Mouse (Mus musculus) forebrain, embryonic 11.5 days (tissue): Measurements from ENCODE around the gene Abcb8. TPM values are rescaled to one million over a fixed set of nuclear protein-coding genes. Genes with fewer than 3 reads are reported as not detected.

ENCODE experiments used
- ATAC-seq: fragments of 200-750 bp; cut with Nextera tagmentation; replicated peaks from 2 replicates; pipeline ENCODE4 v1.8.0; 2017; ENCODE audit warnings: moderate TSS enrichment; ENCODE audit not compliant: low FRiP score
- DNase-seq: peaks from one replicate; pipeline ENCODE4 v3.0.0-alpha.2; 2017; ENCODE audit warnings: low spot score
- H3K27ac ChIP-seq: fragments of 300-500 bp; sonication (generic); 2 replicates; pipeline ENCODE4 v1.5.1; 2014; ENCODE audit warnings: low read depth, low read length
- H3K27me3 ChIP-seq: fragments of 300-500 bp; sonication (generic); 2 replicates; pipeline ENCODE4 v1.6.1; 2014; ENCODE audit warnings: mild to moderate bottlenecking, low read length, mixed read lengths; ENCODE audit not compliant: control insufficient read depth, insufficient read depth
- H3K36me3 ChIP-seq: fragments of 300-500 bp; sonication (generic); 2 replicates; pipeline ENCODE4 v1.6.1; 2014; ENCODE audit warnings: mild to moderate bottlenecking, low read length, moderate library complexity, mixed read lengths; ENCODE audit not compliant: control insufficient read depth, insufficient read depth
- H3K4me1 ChIP-seq: fragments of 300-500 bp; sonication (generic); replicated peaks from 2 replicates; pipeline ENCODE4 v1.6.1; 2014; ENCODE audit warnings: low read length, mixed read lengths; ENCODE audit not compliant: control insufficient read depth, insufficient read depth
- H3K4me2 ChIP-seq: fragments of 300-500 bp; sonication (generic); 2 replicates; pipeline ENCODE4 v1.6.1; 2014; ENCODE audit warnings: low read depth, mild to moderate bottlenecking, low read length, moderate library complexity, mixed read lengths; ENCODE audit not compliant: severe bottlenecking
- H3K4me3 ChIP-seq: fragments of 300-500 bp; sonication (generic); 2 replicates; pipeline ENCODE4 v1.5.1; 2014; ENCODE audit warnings: low read depth, low read length
- H3K9ac ChIP-seq: fragments of 300-500 bp; sonication (generic); 2 replicates; pipeline ENCODE4 v1.6.1; 2014; ENCODE audit warnings: low read length
- H3K9me3 ChIP-seq: fragments of 300-500 bp; sonication (generic); 2 replicates; pipeline ENCODE4 v1.6.1; 2016; ENCODE audit warnings: low read length, mixed read lengths; ENCODE audit not compliant: control insufficient read depth
- WGBS: fragments of 180-500 bp; shearing (Covaris S2); extraction: QIAGEN DNeasy Blood & Tissue Kit; methylation state at CpG from one replicate; pipeline ENCODE4 v1.1.7; 2014; 5-methylcytosine and 5-hydroxymethylcytosine counted together
- polyA plus RNA-seq: library from polyadenylated mRNA; unstranded; fragments of >200 nt; fragmentation: Nextera tagmentation; extraction: Ambion mirVana; gene quantifications from 2 replicates; pipeline ENCODE4 v1.2.1, GENCODE M21; 2014

The Abcb8 gene
- polyA plus RNA-seq, 1 experiment from 2014 or later = 45.5 TPM

- peaks cover 33% of the 10 kb centered on the region for H3K27me3 ChIP-seq
- ATAC-seq (no peak), DNase-seq (no peak)
- no peak overlapping the region for H3K27ac ChIP-seq
- no peak overlapping the region for H3K4me3 ChIP-seq
- H3K4me2 ChIP-seq = no peak overlapping the region
- H3K4me1 ChIP-seq = peaks cover 16% of the 10 kb centered on the region; the same call in 1 of the 2 replicates
- no peaks in the 10 kb centered on the region for H3K9me3 ChIP-seq
- 89% methylated on average over 5 of the region's 5 CpGs for WGBS
- no peaks in the 10 kb centered on the region for H3K36me3 ChIP-seq
- no peak overlapping the region for H3K9ac ChIP-seq
Observed at GRCm38 (mm10) chr5:24385374-24385773, 8.1 kb upstream of the Abcb8 start.

- Histone ChIP-seq H3K36me3 (no peaks in the 10 kb centered on the region), H3K4me2 (no peak overlapping the region), H3K4me3 (no peak overlapping the region), H3K9ac (no peak overlapping the region), H3K27ac (no peak overlapping the region), H3K27me3 (peaks cover 33% of the 10 kb centered on the region), H3K9me3 (no peaks in the 10 kb centered on the region), H3K4me1 (peaks cover 16% of the 10 kb centered on the region; the same call in 1 of the 2 replicates)
- 77% methylated on average over 10 of the region's 10 CpGs for WGBS
- no peak for DNase-seq
- no peak for ATAC-seq
Observed at GRCm38 (mm10) chr5:24385887-24386550, 7.4 kb upstream of the Abcb8 start.

GRCm38 (mm10) chr5:24387264-24388241 lies 5.9 kb upstream of the Abcb8 start:
- H3K27me3 ChIP-seq = peaks cover 33% of the 10 kb centered on the region
- H3K4me2 ChIP-seq = peak overlapping the region; percentile 95
- ATAC-seq = peak; percentile 59
- peaks cover 16% of the 10 kb centered on the region; the same call in 1 of the 2 replicates for H3K4me1 ChIP-seq
- no peaks in the 10 kb centered on the region for H3K36me3 ChIP-seq
- H3K9ac ChIP-seq = peak overlapping the region; percentile 57
- no peak overlapping the region for H3K27ac ChIP-seq
- H3K9me3 ChIP-seq = no peaks in the 10 kb centered on the region
- peak overlapping the region; percentile 39 for H3K4me3 ChIP-seq
- peak; percentile 78 for DNase-seq
- under 1% methylated on average over 73 of the region's 73 CpGs for WGBS

GRCm38 (mm10) chr5:24388246-24388915 lies 5.1 kb upstream of the Abcb8 start:
- peak overlapping the region; percentile 95 for H3K4me2 ChIP-seq
- no peaks in the 10 kb centered on the region for H3K9me3 ChIP-seq
- H3K27ac ChIP-seq = no peak overlapping the region
- DNase-seq (no peak), ATAC-seq (no peak)
- H3K27me3 ChIP-seq = peaks cover 33% of the 10 kb centered on the region
- no peaks in the 10 kb centered on the region for H3K36me3 ChIP-seq
- peak overlapping the region; percentile 57 for H3K9ac ChIP-seq
- WGBS = 22% methylated on average over 26 of the region's 26 CpGs
- peak overlapping the region; percentile 39 for H3K4me3 ChIP-seq
- H3K4me1 ChIP-seq = peaks cover 10% of the 10 kb centered on the region; the same call in 1 of the 2 replicates

- ATAC-seq (no peak), DNase-seq (no peak)
- Histone ChIP-seq H3K27me3 (peaks cover 33% of the 10 kb centered on the region), H3K9me3 (no peaks in the 10 kb centered on the region), H3K4me3 (no peak overlapping the region), H3K4me2 (no peak overlapping the region), H3K27ac (no peak overlapping the region), H3K36me3 (no peaks in the 10 kb centered on the region), H3K9ac (no peak overlapping the region), H3K4me1 (peaks cover 10% of the 10 kb centered on the region; the same call in 1 of the 2 replicates)
- 59% methylated on average over 6 of the region's 7 CpGs for WGBS
Observed at GRCm38 (mm10) chr5:24389011-24389657, 4.3 kb upstream of the Abcb8 start.

GRCm38 (mm10) chr5:24389658-24390020 lies 3.8 kb upstream of the Abcb8 start:
- DNase-seq = no peak
- no peak overlapping the region for H3K9ac ChIP-seq
- no peak overlapping the region for H3K4me3 ChIP-seq
- H3K27ac ChIP-seq = no peak overlapping the region
- ATAC-seq = no peak
- 83% methylated on average over 4 of the region's 4 CpGs for WGBS
- no peak overlapping the region for H3K4me2 ChIP-seq
- no peaks in the 10 kb centered on the region for H3K36me3 ChIP-seq
- peaks cover 10% of the 10 kb centered on the region; the same call in 1 of the 2 replicates for H3K4me1 ChIP-seq
- peaks cover 33% of the 10 kb centered on the region for H3K27me3 ChIP-seq
- no peaks in the 10 kb centered on the region for H3K9me3 ChIP-seq

GRCm38 (mm10) chr5:24391864-24392263 lies 1.6 kb upstream of the Abcb8 start, which contains the start of gene Atg9b:
Gene Atg9b (minus strand): TSS chr5:24392143.
- peaks cover 10% of the 10 kb centered on the region; the same call in 1 of the 2 replicates for H3K4me1 ChIP-seq
- no peak within 1 kb of the TSS for H3K27ac ChIP-seq
- DNase-seq (no peak), ATAC-seq (no peak)
- H3K27me3 ChIP-seq = peaks cover 21% of the 10 kb centered on the region
- H3K9me3 ChIP-seq = no peaks in the 10 kb centered on the region
- 87% methylated on average over 7 of the region's 7 CpGs for WGBS
- H3K4me3 ChIP-seq = no peak within 1 kb of the TSS
- no peak within 1 kb of the TSS for H3K9ac ChIP-seq
- H3K4me2 ChIP-seq = no peak within 1 kb of the TSS
- no peaks in the 10 kb centered on the region for H3K36me3 ChIP-seq

- H3K27ac ChIP-seq = no peak overlapping the region
- H3K9ac ChIP-seq = no peak overlapping the region
- DNase-seq = no peak
- peaks cover 13% of the 10 kb centered on the region for H3K27me3 ChIP-seq
- 80% methylated on average over 7 of the region's 7 CpGs for WGBS
- H3K4me1 ChIP-seq = peaks cover 8% of the 10 kb centered on the region; the same call in 1 of the 2 replicates
- no peak overlapping the region for H3K4me2 ChIP-seq
- no peaks in the 10 kb centered on the region for H3K36me3 ChIP-seq
- ATAC-seq = no peak
- H3K9me3 ChIP-seq = no peaks in the 10 kb centered on the region
- no peak overlapping the region for H3K4me3 ChIP-seq
Observed at GRCm38 (mm10) chr5:24392724-24393123, 739 bp upstream of the Abcb8 start.
